Mouse (Mus musculus) C2C12 (cell line): ENCODE measurements around the gene Gpatch1.
"Not testable (repeated sequence)": the region's sequence is repeated elsewhere in the genome, so short reads cannot be mapped to it uniquely, and the experiment has no call there.

Experiments
- CTCF ChIP-seq: IDR thresholded peaks from one replicate; pipeline ENCODE4 v1.5.1; 2011; ENCODE audit not compliant: control insufficient read depth, insufficient read depth, insufficient read length
- USF1 ChIP-seq: IDR thresholded peaks from one replicate; pipeline ENCODE4 v1.6.1; 2011; ENCODE audit warnings: low read depth, mild to moderate bottlenecking, control low read depth, moderate library complexity

DNA sequence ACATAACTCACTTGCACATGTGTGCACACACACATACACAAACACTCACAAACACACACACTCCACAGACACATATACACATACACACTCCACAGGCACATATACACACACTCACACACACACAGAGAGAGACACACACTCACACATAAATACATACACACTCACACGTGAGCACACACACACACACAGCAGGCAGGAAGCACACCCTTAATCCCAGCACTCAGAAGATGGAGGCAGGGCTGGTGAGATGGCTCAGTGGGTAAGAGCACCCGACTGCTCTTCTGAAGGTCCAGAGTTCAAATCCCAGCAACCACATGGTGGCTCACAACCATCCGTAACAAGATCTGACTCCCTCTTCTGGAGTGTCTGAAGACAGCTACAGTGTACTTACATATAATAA is 80.3 kb downstream of the Gpatch1 start:
- not testable (repeated sequence) for TF ChIP-seq USF1, CTCF
